Mouse (Mus musculus): ENCODE results near the gene Gm42372. TPM values are rescaled to one million over a fixed set of nuclear protein-coding genes. Genes with fewer than 3 reads are reported as not detected.

The Gm42372 gene
- total and polyA plus RNA-seq, 3 experiments: 0.15 to 0.61 (median 0.47) TPM

GRCm38 (mm10) chr7:16940292-16940691, 42.6 kb upstream of the Gm42372 start:
- Histone ChIP-seq H3K36me3 (replicated peaks in 1 of 2; ENCODE audit: control insufficient read depth in 1 of 2, insufficient read depth in 1 of 2, low read length in 1 of 2) (no peaks in the 10 kb centered on the region), H3K27me3 (replicated peaks) (peaks cover 26% of the 10 kb centered on the region), H3K4me1 (ENCODE audit: control insufficient read depth in 1 of 2, insufficient read depth in 2 of 2) (no peaks in the 10 kb centered on the region), H3K9ac (ENCODE audit: insufficient read depth, low read depth) (no peak overlapping the region), H3K27ac (ENCODE audit: insufficient read depth, low read depth) (no peak overlapping the region), H3K79me2 (replicated peaks; ENCODE audit: control insufficient read depth, extremely low read depth, insufficient read depth, poor library complexity, severe bottlenecking) (no peaks in the 10 kb centered on the region), H3K4me3 (replicated peaks in 1 of 3; ENCODE audit: low read depth in 2 of 3, low read length in 2 of 3, poor library complexity in 1 of 3) (no peak overlapping the region), H3K9me3 (replicated peaks; ENCODE audit: low read length) (peaks cover 11% of the 10 kb centered on the region), H3K4me2 (ENCODE audit: insufficient read depth, low read depth, poor library complexity, severe bottlenecking) (no peak overlapping the region)
- dilution Hi-C loops (cut with MboI; ENCODE audit: extremely low pct_ligation_motif_present, extremely low pct_unique_long_range_greater_than_20kb, low sequenced_read_pairs) (no loop called here), in situ Hi-C loops (cut with MboI; ENCODE audit: low pct_ligation_motif_present, low pct_unique_long_range_greater_than_20kb, low sequenced_read_pairs) (no loop called here)
- TF ChIP-seq JUN (IDR thresholded peaks at IDR 0.05; ENCODE audit: insufficient read depth, low read depth, low read length) (no peak), MAX (IDR thresholded peaks at IDR 0.05; ENCODE audit: low read length) (no peak), POLR2A (IDR thresholded peaks at IDR 0.05; ENCODE audit: low read depth, low read length) (no peak)
- no peak for DNase-seq (ENCODE audit: extremely low read depth)

GRCm38 (mm10) chr7:16942861-16943260, 40.0 kb upstream of the Gm42372 start:
- dilution Hi-C loops (cut with MboI; ENCODE audit: extremely low pct_ligation_motif_present, extremely low pct_unique_long_range_greater_than_20kb, low sequenced_read_pairs): no loop called here

DNA sequence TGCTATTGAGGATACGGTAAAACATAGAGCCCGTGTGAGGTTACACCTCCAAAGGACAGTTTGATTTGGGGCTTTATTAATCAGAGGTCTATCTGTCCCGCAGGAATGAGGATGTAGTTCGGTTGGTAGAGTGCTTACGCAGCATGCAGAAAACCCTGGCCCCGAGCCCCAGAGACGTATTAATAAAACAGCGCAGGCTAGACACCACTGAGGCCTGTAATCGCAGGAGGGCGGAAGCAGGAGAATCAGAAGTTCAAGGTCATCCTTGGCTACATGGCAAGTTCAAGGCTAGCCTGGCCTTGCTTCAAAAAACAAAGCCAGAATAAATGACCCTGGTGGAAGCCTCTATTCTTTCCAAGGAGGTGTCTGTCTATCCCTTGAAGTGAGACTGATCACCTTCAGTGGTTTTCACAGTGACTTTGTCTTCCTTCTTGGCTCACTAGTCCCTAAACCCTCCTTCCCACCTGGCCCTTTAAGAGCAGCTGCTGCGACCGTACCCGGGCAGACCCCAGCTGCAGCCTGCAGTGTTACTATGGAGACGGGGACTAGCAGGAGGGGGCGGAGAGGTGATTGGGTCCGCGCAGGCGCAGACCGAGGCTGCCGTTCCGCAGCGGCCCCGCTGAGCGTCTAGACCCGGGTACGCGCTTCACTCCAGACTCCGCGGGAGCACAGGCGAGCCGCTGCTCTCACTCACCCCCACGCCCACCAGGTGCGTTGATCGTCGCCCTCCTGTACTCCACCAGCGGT, 38.7 kb upstream of the Gm42372 start, which contains the start of gene Pnmal2:
Gene Pnmal2, plus strand, starts transcription at position 622 of the 747 bp plus-strand sequence.
- in situ Hi-C loops (cut with MboI; ENCODE audit: low pct_ligation_motif_present, low pct_unique_long_range_greater_than_20kb, low sequenced_read_pairs): no loop called here

More at GRCm38 (mm10) chr7:16942861-16943260, 40.0 kb upstream of the Gm42372 start:
- no peaks in the 10 kb centered on the region for H3K4me1 ChIP-seq (ENCODE audit: control insufficient read depth in 1 of 2, insufficient read depth in 2 of 2)
- H3K36me3 ChIP-seq (replicated peaks in 1 of 2; ENCODE audit: control insufficient read depth in 1 of 2, insufficient read depth in 1 of 2, low read length in 1 of 2): no peaks in the 10 kb centered on the region
- no peak overlapping the region for H3K4me2 ChIP-seq (ENCODE audit: insufficient read depth, low read depth, poor library complexity, severe bottlenecking)
- no peak overlapping the region for H3K4me3 ChIP-seq (replicated peaks in 1 of 3; ENCODE audit: low read depth in 2 of 3, low read length in 2 of 3, poor library complexity in 1 of 3)
- no peaks in the 10 kb centered on the region for H3K79me2 ChIP-seq (replicated peaks; ENCODE audit: control insufficient read depth, extremely low read depth, insufficient read depth, poor library complexity, severe bottlenecking)
- peaks cover 36% of the 10 kb centered on the region for H3K27me3 ChIP-seq (replicated peaks)
- DNase-seq (ENCODE audit: extremely low read depth): no peak
- H3K9ac ChIP-seq (ENCODE audit: insufficient read depth, low read depth): no peak overlapping the region
- H3K27ac ChIP-seq (ENCODE audit: insufficient read depth, low read depth): no peak overlapping the region
- in situ Hi-C loops (cut with MboI; ENCODE audit: low pct_ligation_motif_present, low pct_unique_long_range_greater_than_20kb, low sequenced_read_pairs): no loop called here
- TF ChIP-seq ZNF384 (IDR thresholded peaks at IDR 0.05; ENCODE audit: low read depth, low read length): peak; percentile 33; the same call in 1 of the 2 replicates
- no peak for TF ChIP-seq IRF4 (IDR thresholded peaks at IDR 0.05; ENCODE audit: low read depth, low read length)
- peaks cover 14% of the 10 kb centered on the region for H3K9me3 ChIP-seq (replicated peaks; ENCODE audit: low read length)

More for the DNA sequence above, 38.7 kb upstream of the Gm42372 start, which contains the start of gene Pnmal2:
- peaks cover 47% of the 10 kb centered on the region for H3K27me3 ChIP-seq (replicated peaks)
- peak within 1 kb of the TSS in 1 of 3 experiments; percentile 56 for H3K4me3 ChIP-seq (replicated peaks in 1 of 3; ENCODE audit: low read depth in 2 of 3, low read length in 2 of 3, poor library complexity in 1 of 3)
- 0 out of 2 replicates have a peak within 1 kb of the TSS, but pooled peaks have one; percentile 12 for H3K4me2 ChIP-seq (ENCODE audit: insufficient read depth, low read depth, poor library complexity, severe bottlenecking)
- no peak within 1 kb of the TSS for H3K27ac ChIP-seq (ENCODE audit: insufficient read depth, low read depth)
- dilution Hi-C loops (cut with MboI; ENCODE audit: extremely low pct_ligation_motif_present, extremely low pct_unique_long_range_greater_than_20kb, low sequenced_read_pairs): no loop called here
- H3K9ac ChIP-seq (ENCODE audit: insufficient read depth, low read depth): peak within 1 kb of the TSS; percentile 37; the same call in 1 of the 2 replicates
- peaks cover 14% of the 10 kb centered on the region for H3K9me3 ChIP-seq (replicated peaks; ENCODE audit: low read length)
- no peaks in the 10 kb centered on the region for H3K4me1 ChIP-seq (ENCODE audit: control insufficient read depth in 1 of 2, insufficient read depth in 2 of 2)
- H3K36me3 ChIP-seq (replicated peaks in 1 of 2; ENCODE audit: control insufficient read depth in 1 of 2, insufficient read depth in 1 of 2, low read length in 1 of 2): no peaks in the 10 kb centered on the region
- DNase-seq (ENCODE audit: extremely low read depth): no peak
- no peak for TF ChIP-seq SIN3A (IDR thresholded peaks at IDR 0.05; ENCODE audit: low read length)
- TF ChIP-seq NRF1 (IDR thresholded peaks at IDR 0.05; ENCODE audit: low read depth, low read length): peak; percentile 80
- TF ChIP-seq POLR2A (IDR thresholded peaks at IDR 0.05; ENCODE audit: low read depth, low read length): 0 out of 2 replicates have a peak, but pooled peaks have one; percentile 25
- H3K79me2 ChIP-seq (replicated peaks; ENCODE audit: control insufficient read depth, extremely low read depth, insufficient read depth, poor library complexity, severe bottlenecking): no peaks in the 10 kb centered on the region
